Mouse (Mus musculus) liver, embryonic 15.5 days (tissue): Measurements from ENCODE around the gene Wdr43. TPM values are rescaled to one million over a fixed set of nuclear protein-coding genes. Genes with fewer than 3 reads are reported as not detected.

Experiments used
- ATAC-seq: fragments of 200-750 bp; cut with Nextera tagmentation; 2 replicates; pipeline ENCODE4 v1.8.0; 2017; ENCODE audit warnings: moderate number of reproducible peaks, mild to moderate bottlenecking, moderate library complexity; ENCODE audit not compliant: insufficient read depth
- H3K27ac ChIP-seq: fragments of 300-500 bp; sonication (generic); replicated peaks from 2 replicates; pipeline ENCODE4 v1.5.1; 2015; ENCODE audit warnings: mild to moderate bottlenecking, inconsistent platforms
- H3K27me3 ChIP-seq: fragments of 300-500 bp; sonication (generic); 2 replicates; pipeline ENCODE4 v1.6.1; 2015; ENCODE audit warnings: mild to moderate bottlenecking, inconsistent platforms
- H3K36me3 ChIP-seq: fragments of 300-500 bp; sonication (generic); replicated peaks from 2 replicates; pipeline ENCODE4 v1.6.1; 2015; ENCODE audit warnings: moderate library complexity, mild to moderate bottlenecking, inconsistent platforms
- H3K4me1 ChIP-seq: fragments of 300-500 bp; sonication (generic); replicated peaks from 2 replicates; pipeline ENCODE4 v1.6.1; 2015; ENCODE audit warnings: inconsistent platforms
- H3K4me2 ChIP-seq: fragments of 300-500 bp; sonication (generic); 2 replicates; pipeline ENCODE4 v1.6.1; 2015; ENCODE audit warnings: moderate library complexity, mild to moderate bottlenecking, inconsistent platforms
- H3K4me3 ChIP-seq: fragments of 300-500 bp; sonication (generic); replicated peaks from 2 replicates; pipeline ENCODE4 v1.5.1; 2015; ENCODE audit warnings: mild to moderate bottlenecking, inconsistent platforms
- H3K9ac ChIP-seq: fragments of 300-500 bp; sonication (generic); 2 replicates; pipeline ENCODE4 v1.6.1; 2015; ENCODE audit warnings: moderate library complexity, mild to moderate bottlenecking, inconsistent platforms
- H3K9me3 ChIP-seq: fragments of 300-500 bp; sonication (generic); replicated peaks from 2 replicates; pipeline ENCODE4 v1.6.1; 2016; ENCODE audit warnings: inconsistent platforms
- WGBS: fragments of 180-500 bp; shearing (Covaris S2); methylation state at CpG from one replicate; pipeline ENCODE4 v1.1.7; 2015; ENCODE audit warnings: mixed read lengths; ENCODE audit not compliant: insufficient replicate concordance; 5-methylcytosine and 5-hydroxymethylcytosine counted together
- polyA plus RNA-seq: library from polyadenylated mRNA; unstranded; fragments of >200 nt; fragmentation: Nextera tagmentation; extraction: Ambion mirVana; gene quantifications from 2 replicates; pipeline ENCODE4 v1.2.1, GENCODE M21; 2015

Wdr43 gene
- polyA plus RNA-seq, 1 experiment from 2014 or later = 33.3 TPM

DNA sequence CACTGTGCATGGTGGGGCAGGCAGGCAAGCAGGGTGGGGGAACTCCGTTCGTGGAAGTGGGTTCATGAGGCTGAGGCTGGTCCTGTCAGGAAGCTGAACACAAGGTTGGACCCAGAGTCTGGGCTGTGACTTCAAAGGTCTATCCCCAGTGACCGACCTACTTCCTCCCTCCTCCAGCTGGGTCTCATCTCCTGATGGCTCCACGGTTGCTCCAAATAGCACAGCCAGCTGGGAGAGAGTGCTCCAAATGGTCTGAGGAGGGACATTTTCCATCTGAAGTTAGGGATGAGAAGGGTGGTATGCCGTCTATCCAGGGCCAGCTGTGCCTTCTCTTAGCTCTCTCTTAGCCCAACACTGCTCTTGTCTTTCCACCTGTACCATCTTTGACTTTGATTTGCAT is 74.2 kb downstream of the Wdr43 start:
- H3K4me3 ChIP-seq = no peak overlapping the region
- no peaks in the 10 kb centered on the region for H3K27me3 ChIP-seq
- H3K4me1 ChIP-seq = no peaks in the 10 kb centered on the region
- H3K36me3 ChIP-seq = no peaks in the 10 kb centered on the region
- H3K9ac ChIP-seq = no peak overlapping the region
- H3K27ac ChIP-seq = no peak overlapping the region
- 48% methylated on average over 5 of the region's 5 CpGs for WGBS
- no peak for ATAC-seq
- H3K9me3 ChIP-seq = no peaks in the 10 kb centered on the region
- H3K4me2 ChIP-seq = no peak overlapping the region

DNA sequence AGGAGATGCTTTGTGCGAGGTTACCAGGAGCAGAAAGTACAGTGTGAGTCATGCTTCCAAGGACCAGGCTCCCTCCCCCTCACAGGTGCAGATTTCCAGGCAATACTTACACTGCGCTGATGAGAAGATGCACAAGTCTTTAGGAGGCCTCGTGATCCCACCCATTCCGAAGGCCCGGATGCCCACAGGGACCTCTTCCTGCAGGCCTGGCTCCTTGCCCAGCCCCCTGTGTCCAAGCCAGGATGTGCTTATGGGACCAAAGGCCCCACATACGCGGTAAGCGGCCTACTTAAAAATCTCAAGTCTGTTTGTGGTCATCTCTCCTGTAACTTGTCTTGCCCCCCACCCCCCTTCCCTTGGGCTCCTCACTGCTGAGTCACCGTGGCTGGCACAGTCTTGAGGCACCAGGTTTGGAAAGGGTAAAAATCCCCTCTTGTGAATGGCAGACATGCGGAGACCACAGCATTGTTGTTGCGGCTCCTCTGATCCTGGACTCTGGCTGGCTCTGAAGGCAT is 75.7 kb downstream of the Wdr43 start:
- H3K9me3 ChIP-seq = no peaks in the 10 kb centered on the region
- WGBS = 56% methylated on average over 11 of the region's 11 CpGs

DNA sequence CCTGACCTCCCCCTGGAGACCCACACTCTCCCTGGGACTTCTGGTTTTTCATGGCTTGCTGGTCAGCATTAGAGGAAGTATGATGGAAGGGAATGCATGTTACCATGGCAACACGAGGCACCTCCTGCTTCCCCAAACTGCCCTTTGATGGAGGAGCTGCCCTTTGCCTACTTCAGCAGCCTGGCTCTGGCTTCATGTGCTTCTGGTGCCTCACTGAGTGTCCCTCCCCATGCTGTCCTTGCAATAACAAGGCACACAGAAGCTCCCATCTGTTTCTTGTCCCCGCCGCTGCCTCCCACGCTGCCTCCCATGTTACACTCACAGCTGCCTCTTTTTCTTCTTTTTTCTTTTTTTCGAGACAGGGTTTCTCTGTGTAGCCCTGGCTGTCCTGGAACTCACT is 77.6 kb downstream of the Wdr43 start:
- Histone ChIP-seq H3K27me3 (no peaks in the 10 kb centered on the region; the same call in 1 of the 2 replicates), H3K9ac (no peak overlapping the region), H3K36me3 (no peaks in the 10 kb centered on the region), H3K4me3 (no peak overlapping the region), H3K4me1 (no peaks in the 10 kb centered on the region), H3K27ac (no peak overlapping the region), H3K4me2 (no peak overlapping the region), H3K9me3 (no peaks in the 10 kb centered on the region)
- WGBS = 50% methylated on average over 5 of the region's 5 CpGs
- no peak for ATAC-seq

More for the DNA sequence above, 75.7 kb downstream of the Wdr43 start:
- Histone ChIP-seq H3K27me3 (no peaks in the 10 kb centered on the region), H3K36me3 (no peaks in the 10 kb centered on the region), H3K4me3 (no peak overlapping the region), H3K27ac (no peak overlapping the region), H3K4me2 (no peak overlapping the region), H3K4me1 (no peaks in the 10 kb centered on the region), H3K9ac (no peak overlapping the region)
- ATAC-seq = no peak

DNA sequence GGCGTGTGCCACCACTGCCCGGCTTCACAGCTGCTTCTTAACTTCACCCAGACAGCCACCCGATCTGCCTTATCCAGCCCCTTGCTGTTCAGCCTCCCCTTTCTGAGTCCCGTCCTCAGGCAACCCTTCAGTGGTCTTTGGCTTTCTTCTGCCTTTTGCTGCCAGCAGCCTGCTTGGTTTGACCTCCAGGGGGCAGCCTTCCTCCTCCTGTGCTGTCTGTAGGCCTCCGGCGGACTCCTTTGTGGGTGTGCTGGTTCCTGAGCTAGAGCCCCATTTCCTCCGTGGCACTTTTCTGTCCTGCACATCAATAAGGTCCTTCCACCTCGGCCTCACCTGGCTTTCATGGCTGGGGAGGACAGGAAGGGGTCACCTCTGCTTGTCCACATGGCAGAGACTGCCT is 78.1 kb downstream of the Wdr43 start:
- 44% methylated on average over 8 of the region's 8 CpGs for WGBS
- H3K9me3 ChIP-seq = no peaks in the 10 kb centered on the region
- no peaks in the 10 kb centered on the region; the same call in 1 of the 2 replicates for H3K27me3 ChIP-seq
- H3K27ac ChIP-seq = no peak overlapping the region
- no peak overlapping the region for H3K4me2 ChIP-seq
- ATAC-seq = no peak
- H3K36me3 ChIP-seq = no peaks in the 10 kb centered on the region
- no peak overlapping the region for H3K9ac ChIP-seq
- H3K4me1 ChIP-seq = no peaks in the 10 kb centered on the region
- H3K4me3 ChIP-seq = no peak overlapping the region

DNA sequence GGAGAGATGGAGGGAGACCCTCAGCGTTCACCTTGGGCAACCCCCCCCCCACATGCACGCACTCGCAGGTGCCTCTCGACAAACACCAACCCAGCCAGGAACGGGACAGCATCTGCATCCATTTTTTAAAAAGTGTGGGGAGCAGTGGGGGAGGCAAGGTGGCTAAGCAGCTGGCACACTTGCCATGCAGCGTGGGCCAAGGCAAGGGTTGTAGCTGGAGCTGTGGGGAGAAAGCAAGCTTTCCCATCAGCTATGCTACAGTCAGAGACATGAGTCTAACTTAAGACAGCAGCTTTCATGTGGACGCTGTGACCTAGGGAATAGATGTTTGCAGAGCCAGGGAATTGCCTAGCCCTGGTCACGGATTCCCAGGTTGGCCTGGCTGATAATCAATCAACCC is 79.5 kb downstream of the Wdr43 start:
- no peak overlapping the region for H3K9ac ChIP-seq
- no peaks in the 10 kb centered on the region for H3K4me1 ChIP-seq
- H3K27me3 ChIP-seq = no peaks in the 10 kb centered on the region; the same call in 1 of the 2 replicates
- H3K4me3 ChIP-seq = no peak overlapping the region
- H3K27ac ChIP-seq = no peak overlapping the region
- no peaks in the 10 kb centered on the region for H3K9me3 ChIP-seq
- ATAC-seq = no peak
- H3K36me3 ChIP-seq = no peaks in the 10 kb centered on the region
- no peak overlapping the region for H3K4me2 ChIP-seq
- 74% methylated on average over 8 of the region's 8 CpGs for WGBS

DNA sequence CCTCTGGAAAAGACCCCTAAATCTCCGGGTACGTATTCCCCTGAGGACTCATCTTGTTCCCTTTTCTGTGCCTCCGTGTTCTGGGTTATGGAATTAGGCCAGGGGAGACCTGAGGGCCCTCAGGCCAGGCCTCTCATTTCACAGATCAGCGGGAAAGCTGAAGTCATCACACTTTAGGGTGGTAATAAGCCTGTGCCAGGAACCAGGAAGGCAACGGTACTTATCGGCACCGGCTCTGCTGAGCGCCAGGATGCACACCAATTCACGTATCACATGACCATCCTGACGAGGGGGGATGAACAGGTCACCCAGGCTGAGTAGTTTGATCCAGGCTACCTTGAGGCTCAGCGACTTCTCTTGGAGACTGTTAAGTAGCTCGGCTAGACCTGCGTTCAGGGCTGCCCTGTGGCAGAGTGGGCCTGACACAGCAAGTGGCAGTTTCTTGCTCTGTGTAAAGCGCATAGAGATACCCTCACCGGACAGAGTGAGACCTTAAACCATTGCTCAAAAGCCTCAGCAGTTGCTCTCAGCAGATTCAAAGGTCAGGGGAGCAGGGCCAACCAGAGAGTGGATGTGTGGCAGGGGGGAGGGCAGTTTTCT is 80.1 kb downstream of the Wdr43 start:
- no peak overlapping the region for H3K4me3 ChIP-seq
- H3K36me3 ChIP-seq = no peaks in the 10 kb centered on the region
- H3K4me2 ChIP-seq = no peak overlapping the region
- 69% methylated on average over 15 of the region's 15 CpGs for WGBS
- no peaks in the 10 kb centered on the region for H3K9me3 ChIP-seq
- ATAC-seq = no peak
- H3K9ac ChIP-seq = no peak overlapping the region
- H3K27me3 ChIP-seq = no peaks in the 10 kb centered on the region; the same call in 1 of the 2 replicates
- no peaks in the 10 kb centered on the region for H3K4me1 ChIP-seq
- no peak overlapping the region for H3K27ac ChIP-seq

DNA sequence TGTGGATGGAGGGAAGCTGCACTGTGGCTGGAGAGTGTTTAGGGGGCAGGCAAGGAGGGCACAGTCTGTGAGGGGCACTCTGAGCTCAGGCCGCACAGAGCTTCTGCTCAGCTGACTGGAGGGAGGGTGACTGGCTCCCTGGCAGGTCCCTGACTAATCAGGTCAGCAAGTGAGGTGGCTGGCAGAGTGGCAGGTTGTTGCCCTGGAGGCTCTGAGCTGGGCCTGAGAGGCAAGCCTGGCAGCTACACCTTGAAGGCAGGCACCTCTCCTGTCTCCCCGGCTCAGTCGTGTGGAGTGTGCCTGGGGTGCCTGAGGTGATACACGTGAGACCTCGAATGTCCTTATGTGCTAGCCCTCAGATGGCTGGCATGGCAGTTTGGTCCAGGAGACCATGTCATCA is 80.7 kb downstream of the Wdr43 start:
- no peak overlapping the region for H3K4me2 ChIP-seq
- no peaks in the 10 kb centered on the region for H3K36me3 ChIP-seq
- H3K9me3 ChIP-seq = no peaks in the 10 kb centered on the region
- ATAC-seq = no peak
- H3K4me3 ChIP-seq = no peak overlapping the region
- no peak overlapping the region for H3K27ac ChIP-seq
- no peaks in the 10 kb centered on the region for H3K4me1 ChIP-seq
- no peaks in the 10 kb centered on the region; the same call in 1 of the 2 replicates for H3K27me3 ChIP-seq
- 71% methylated on average over 5 of the region's 5 CpGs for WGBS
- no peak overlapping the region for H3K9ac ChIP-seq

DNA sequence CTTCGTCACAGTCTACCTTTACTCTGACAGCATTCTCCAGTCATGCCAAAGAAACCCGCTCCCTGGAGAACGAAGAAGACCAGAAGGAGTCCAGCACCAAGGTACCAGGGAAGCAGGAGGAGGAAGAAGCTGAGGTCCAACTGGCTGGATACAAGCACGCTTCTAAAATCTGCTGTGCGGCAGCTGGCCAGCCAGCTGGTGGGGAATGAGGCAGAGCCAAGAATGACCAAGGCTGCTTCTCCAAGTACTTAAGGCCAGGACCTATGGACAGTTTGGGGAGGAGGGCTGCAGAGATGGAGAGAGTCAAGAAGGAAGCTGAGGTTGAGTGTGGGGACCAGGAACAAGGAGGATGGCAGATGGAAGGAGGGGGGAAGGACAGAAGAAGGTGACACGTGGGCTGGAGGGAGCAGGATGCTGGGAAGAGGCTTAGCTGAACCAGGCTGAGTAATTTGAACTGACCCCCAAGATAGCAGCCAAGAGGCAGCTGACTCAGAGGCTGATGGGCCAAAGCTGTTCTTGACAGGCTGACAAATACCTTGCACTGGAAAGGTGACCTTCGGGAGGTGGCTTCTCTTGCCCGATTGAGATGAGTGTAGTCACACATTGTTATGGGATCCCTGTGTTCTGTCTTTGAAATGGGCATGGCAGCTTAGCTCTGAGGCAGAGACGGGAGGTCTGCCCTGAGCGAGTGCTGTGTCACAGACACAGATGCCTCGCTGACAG is 82.4 kb downstream of the Wdr43 start:
- Histone ChIP-seq H3K4me2 (no peak overlapping the region), H3K9me3 (no peaks in the 10 kb centered on the region), H3K9ac (no peak overlapping the region), H3K27ac (no peak overlapping the region), H3K4me1 (no peaks in the 10 kb centered on the region), H3K27me3 (no peaks in the 10 kb centered on the region; the same call in 1 of the 2 replicates), H3K4me3 (no peak overlapping the region), H3K36me3 (no peaks in the 10 kb centered on the region)
- whole genome bisulfite sequencing = 62% methylated on average over 11 of the region's 11 CpGs
- ATAC-seq = no peak

DNA sequence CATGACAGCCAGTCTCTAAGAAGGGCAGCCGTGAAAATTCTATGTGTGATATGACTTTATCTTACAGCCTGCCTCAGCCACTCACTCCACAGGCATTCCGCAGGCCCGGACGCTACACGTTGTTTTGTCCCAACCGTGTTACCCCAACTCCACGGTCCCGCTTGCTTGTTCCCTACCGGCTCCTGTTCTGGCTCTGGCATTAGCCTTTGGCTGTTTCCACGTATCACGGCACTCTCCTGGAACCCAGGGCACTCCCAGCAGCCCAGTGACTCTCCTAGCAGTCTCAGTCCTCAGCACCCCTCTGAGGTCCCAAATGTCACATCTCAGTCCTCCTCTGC is 82.9 kb downstream of the Wdr43 start:
- no peaks in the 10 kb centered on the region; the same call in 1 of the 2 replicates for H3K27me3 ChIP-seq
- no peak for ATAC-seq
- no peak overlapping the region for H3K9ac ChIP-seq
- WGBS = 79% methylated on average over 11 of the region's 11 CpGs
- H3K9me3 ChIP-seq = no peaks in the 10 kb centered on the region
- H3K27ac ChIP-seq = no peak overlapping the region
- H3K4me2 ChIP-seq = no peak overlapping the region
- H3K4me3 ChIP-seq = no peak overlapping the region
- no peaks in the 10 kb centered on the region for H3K36me3 ChIP-seq
- no peaks in the 10 kb centered on the region for H3K4me1 ChIP-seq

DNA sequence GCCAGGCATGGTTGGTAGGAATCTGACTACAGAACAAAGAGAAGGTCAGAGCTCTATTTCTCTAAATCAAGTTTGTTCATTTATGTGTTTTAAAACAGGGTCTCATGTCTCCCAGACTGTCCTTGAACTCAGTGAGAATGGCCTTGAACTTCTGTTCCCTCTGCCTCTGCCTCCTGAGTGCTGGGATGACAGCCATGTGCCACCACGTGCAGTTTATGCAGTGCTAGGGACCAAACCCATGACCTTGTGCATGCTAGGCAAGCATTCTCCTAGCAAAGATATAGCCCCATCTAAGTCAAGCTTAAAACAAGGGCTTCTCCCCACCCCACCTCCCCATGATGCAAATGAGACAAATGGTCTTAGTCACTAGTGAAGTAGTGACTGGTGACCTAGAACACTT is 89.4 kb downstream of the Wdr43 start:
- H3K36me3 ChIP-seq = no peaks in the 10 kb centered on the region
- no peaks in the 10 kb centered on the region for H3K9me3 ChIP-seq
- no peak for ATAC-seq
- 50% methylated on average over 1 of the region's 1 CpGs for WGBS
- no peaks in the 10 kb centered on the region for H3K4me1 ChIP-seq
- H3K27ac ChIP-seq = no peak overlapping the region
- H3K4me2 ChIP-seq = no peak overlapping the region
- no peaks in the 10 kb centered on the region for H3K27me3 ChIP-seq
- H3K4me3 ChIP-seq = no peak overlapping the region
- no peak overlapping the region for H3K9ac ChIP-seq

DNA sequence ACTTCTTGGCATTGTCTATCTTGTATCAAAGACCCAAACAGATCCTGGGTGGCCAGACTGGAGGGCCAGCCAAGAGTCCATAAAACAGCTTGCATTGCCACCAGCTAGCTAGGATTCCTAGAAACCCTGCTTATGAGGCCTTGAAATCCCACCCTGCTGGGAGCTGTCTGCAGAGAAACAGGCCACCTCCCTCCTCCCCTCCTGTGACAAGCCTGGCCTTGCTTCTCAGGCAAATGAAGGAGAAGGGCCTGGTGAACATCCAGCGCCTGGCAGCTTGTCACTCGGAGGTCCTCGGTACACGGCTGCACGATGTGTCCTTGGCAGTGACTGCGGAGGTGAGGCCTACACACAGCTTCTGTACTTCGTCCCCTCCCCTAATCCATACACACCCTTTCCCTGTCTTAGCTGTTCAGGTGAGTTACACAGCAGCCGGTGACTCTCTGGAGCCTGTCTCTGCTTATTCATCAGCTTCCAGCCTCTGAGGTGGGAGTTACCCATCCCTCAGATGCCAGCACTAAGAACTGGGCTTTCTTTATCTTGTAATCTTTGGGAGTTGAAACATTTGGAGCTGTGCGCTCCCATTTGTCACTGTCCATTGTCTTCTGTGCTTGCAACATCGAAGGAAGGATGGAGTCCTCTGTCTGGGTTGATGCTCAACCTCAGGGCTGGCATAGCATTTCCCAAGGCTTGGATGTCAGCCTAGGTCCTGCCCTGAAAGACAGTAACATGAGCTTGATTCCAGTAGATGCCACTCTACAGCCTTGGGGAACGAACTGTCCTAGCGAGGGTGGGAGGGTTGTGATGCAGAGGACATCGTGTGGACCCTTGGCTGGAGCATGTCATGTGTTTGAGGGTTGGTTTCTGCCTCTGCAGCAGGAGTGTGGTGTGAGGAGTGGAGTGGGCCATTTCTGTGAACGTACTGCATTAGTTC is 90.1 kb downstream of the Wdr43 start:
- H3K9ac ChIP-seq = no peak overlapping the region
- no peaks in the 10 kb centered on the region for H3K27me3 ChIP-seq
- 67% methylated on average over 14 of the region's 14 CpGs for WGBS
- no peaks in the 10 kb centered on the region for H3K4me1 ChIP-seq
- no peaks in the 10 kb centered on the region for H3K36me3 ChIP-seq
- H3K9me3 ChIP-seq = no peaks in the 10 kb centered on the region
- H3K4me2 ChIP-seq = no peak overlapping the region
- no peak for ATAC-seq
- H3K27ac ChIP-seq = no peak overlapping the region
- H3K4me3 ChIP-seq = no peak overlapping the region
